Mouse (Mus musculus) liver, adult 2 months (tissue): ENCODE results near the gene Kdm1a.
A peak's percentile ranks its signal among the peaks of the same experiment; 100 is the strongest.

ENCODE experiments used
- CTCF ChIP-seq: fragments of 200-500 bp; IDR thresholded peaks from 2 replicates; pipeline ENCODE4 v1.5.1; 2011; ENCODE audit warnings: low read depth, low read length, control low read depth
- POLR2A ChIP-seq: fragments of 200-500 bp; IDR thresholded peaks from 2 replicates; pipeline ENCODE4 v1.6.1; 2011; ENCODE audit warnings: low read length, control low read depth; ENCODE audit not compliant: insufficient read depth; ENCODE audit errors: extremely low read depth

- TF ChIP-seq CTCF: peak; percentile 82
- TF ChIP-seq POLR2A: no peak
These were observed 48.9 kb upstream of the Kdm1a start for GRCm38 (mm10) chr4:136651357-136651811.
